Mouse (Mus musculus) forelimb bud, embryonic 11.5 days (tissue): ENCODE data around the gene Abhd14b.

Experiments
- DNase-seq: peaks from one replicate; pipeline ENCODE4 v3.0.0-alpha.2; 2012; ENCODE audit warnings: low read depth, low spot score

The Abhd14b gene

DNA sequence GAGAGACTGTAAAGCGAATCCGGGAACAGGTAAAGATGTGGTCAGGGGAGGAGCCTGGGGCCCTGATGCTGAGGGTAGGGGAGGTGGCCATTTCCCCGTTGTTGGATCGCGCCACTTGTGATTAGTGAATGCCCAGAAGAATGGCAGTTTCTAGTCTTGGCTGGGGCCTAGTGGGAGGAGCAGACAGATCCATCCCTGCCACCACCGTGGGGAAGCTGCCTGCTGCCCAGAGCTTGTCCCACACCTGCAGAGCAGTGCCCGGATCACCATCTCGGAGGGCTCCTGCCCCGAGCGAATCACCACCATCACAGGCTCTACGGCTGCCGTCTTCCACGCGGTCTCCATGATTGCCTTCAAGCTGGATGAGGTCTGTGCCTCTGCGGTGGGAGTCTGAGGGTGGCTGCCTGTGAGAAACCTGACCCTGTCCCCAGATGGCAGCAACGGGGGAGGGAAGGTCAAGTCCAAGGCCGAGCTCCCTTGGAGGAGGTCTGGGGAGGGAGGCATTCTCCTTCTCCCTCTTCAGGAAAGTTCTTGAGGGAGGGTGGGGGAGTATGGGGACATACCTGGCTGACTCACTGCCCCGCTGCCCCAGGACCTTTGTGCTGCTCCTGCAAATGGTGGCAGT is 13.3 kb downstream of the Abhd14b start:
- no peak for DNase-seq

DNA sequence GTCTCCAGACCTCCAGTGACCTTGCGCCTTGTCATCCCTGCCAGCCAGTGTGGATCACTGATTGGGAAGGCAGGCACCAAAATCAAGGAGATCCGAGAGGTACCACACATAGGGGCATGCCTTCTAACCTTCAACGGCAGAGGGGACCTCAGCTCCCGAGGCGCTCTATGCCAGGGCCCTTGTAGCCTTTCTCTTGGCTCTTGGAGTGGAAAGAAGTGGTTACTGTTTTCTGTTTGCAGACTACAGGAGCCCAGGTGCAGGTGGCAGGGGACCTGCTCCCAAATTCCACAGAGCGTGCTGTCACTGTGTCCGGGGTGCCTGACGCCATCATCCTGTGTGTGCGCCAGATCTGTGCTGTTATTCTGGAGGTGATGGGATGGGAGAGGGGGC is 13.8 kb downstream of the Abhd14b start:
- no peak for DNase-seq

DNA sequence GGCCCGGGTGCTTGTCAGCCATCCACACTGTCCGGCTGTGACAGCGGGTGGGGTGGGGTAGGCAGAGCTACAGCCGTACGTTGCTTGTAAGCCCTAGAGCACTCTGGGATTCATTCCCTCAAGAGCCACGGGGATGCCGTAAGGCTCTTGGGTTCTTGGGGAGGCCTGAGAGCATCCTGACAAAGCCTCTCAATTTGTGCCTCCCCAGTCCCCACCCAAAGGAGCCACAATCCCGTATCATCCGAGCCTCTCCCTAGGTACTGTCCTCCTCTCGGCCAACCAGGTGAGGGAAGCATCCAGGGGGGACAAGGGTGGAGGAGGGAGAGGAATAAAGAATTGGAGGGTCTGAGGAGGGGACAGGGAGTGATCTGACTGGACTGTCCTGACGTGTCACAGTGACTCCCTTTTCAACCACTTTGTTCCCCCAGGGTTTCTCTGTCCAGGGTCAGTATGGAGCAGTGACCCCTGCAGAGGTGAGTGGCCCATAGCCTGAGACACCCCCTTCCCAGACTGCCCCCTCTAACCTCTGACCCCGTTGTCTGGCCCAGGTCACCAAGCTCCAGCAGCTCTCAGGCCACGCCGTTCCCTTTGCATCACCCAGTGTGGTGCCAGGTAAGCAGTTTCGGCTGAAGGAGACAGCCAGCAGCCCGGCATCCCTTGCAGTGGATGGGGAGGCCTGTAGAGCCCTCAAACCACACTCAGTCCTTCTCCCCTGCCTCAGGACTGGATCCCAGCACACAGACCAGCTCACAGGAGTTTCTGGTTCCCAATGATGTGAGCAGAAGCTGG is 14.6 kb downstream of the Abhd14b start:
- DNase-seq: no peak

DNA sequence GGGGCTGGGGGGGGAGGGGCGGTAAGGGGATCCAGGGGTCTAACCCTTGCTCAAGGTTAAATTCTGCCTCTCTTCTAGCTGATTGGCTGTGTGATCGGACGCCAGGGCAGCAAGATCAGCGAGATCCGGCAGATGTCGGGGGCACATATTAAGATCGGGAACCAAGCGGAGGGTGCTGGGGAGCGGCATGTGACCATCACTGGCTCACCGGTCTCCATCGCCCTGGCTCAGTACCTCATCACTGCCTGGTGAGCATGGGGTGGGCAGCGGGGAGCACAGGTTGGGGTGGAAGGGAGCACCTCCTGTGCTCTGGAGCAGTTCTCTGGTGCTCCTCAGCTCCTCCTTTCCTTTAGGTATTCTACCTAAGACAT is 15.2 kb downstream of the Abhd14b start:
- no peak for DNase-seq

GRCm38 (mm10) chr9:106463122-106464063 is 16.1 kb downstream of the Abhd14b start:
- no peak for DNase-seq

DNA sequence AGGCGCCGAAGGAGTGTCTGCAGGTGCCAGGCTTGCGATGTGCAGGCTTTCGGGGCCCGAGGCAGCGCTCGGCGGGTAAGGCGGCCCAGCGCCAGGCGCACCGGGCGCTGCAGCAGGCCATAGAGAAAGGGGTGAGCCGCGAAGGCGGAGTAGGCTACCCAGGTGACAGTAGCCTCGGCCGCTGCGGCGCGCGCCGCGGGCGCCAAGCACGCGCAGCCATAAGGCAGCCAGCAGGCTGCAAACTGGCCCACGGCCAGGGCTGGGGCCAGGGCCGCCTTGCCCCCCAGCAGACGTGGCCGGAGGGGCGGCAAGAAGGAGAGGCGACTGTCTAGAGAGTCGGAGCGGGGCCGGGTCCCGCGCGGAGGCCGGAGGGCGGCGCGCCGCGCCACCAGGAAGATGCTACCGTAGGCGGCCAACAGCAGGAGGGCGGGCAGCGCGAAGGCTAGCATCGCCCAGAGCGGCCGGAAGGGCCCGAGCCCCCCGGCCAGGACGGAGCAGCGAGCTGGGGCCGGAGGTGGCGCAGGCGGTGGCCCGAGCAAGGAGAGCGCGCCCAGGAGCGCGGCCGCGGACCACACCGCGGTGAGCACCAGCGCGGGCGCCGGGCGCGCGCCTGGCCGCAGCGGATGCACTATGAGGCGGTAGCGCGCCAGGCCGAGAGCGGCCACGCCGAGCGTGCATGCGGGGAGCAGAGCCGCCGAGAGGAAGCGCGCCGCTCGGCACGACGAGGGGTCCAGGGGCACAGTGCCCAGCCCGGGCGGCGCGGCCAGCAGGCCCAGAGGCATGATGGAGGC is 17.7 kb downstream of the Abhd14b start:
- DNase-seq: peak; percentile 69

- DNase-seq: no peak
Measured at GRCm38 (mm10) chr9:106465571-106466200, 18.4 kb downstream of the Abhd14b start, which contains the start of gene Gpr62. Gpr62 (minus strand) TSS chr9:106465938.

DNA sequence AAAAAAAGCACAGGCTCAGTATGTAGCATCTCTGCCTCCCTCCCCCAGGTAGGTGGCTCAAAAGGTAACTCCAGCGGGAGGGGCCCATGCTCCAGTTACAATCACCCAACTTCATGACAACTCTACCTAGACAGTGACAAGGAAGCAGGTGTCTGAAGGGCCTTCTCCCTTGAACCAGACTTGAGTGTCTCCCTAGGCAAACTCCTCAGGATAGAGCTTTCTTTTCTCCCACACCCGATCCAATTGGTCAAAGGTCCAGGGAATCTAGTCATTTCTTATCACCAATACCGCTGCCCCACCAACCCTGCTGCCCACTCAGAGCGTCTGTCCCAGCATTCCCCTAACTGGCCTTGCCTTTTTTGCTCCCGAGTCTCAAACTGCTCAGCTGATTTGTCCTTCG is 19.5 kb downstream of the Abhd14b start:
- no peak for DNase-seq

DNA sequence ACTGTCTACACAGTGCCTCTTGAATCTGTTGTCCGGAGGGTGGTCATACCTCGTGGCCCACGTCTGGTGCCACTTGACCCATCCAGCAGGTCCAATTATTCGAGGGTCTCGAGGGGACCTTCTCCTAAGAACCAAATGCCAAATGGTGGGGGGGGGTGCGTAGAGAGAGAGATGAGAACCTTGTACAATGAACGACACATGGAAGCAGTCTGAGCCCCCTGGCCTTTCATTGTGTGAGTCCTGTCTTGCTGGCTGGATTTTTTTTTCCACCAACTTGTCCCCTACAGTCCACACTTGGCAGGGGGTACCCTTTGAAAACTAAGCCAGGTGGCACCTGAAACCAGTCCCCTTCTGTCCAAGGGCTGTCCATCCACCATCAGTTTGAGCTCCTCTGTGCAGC is 20.5 kb downstream of the Abhd14b start:
- DNase-seq: no peak

DNA sequence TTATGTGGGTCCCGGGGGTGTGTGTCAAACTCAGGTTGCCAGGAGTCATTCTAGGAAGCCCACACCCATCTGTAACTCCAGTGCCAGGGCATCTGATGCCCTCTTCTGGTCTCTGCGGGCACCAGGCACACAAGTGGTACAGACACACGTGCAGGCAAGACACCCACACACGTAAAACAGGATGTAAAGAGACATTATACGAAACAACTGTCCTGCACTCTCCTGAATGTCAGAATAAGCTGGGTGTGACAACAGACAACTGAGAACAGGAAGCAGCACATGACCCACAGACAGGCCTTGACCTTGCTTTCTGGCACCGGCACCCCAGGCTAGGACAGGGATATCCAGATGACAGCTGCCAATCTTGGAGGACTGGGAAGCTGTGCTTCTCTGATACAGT is 22.1 kb downstream of the Abhd14b start:
- DNase-seq: no peak

GRCm38 (mm10) chr9:106469776-106470175 is 22.5 kb downstream of the Abhd14b start:
- no peak for DNase-seq

DNA sequence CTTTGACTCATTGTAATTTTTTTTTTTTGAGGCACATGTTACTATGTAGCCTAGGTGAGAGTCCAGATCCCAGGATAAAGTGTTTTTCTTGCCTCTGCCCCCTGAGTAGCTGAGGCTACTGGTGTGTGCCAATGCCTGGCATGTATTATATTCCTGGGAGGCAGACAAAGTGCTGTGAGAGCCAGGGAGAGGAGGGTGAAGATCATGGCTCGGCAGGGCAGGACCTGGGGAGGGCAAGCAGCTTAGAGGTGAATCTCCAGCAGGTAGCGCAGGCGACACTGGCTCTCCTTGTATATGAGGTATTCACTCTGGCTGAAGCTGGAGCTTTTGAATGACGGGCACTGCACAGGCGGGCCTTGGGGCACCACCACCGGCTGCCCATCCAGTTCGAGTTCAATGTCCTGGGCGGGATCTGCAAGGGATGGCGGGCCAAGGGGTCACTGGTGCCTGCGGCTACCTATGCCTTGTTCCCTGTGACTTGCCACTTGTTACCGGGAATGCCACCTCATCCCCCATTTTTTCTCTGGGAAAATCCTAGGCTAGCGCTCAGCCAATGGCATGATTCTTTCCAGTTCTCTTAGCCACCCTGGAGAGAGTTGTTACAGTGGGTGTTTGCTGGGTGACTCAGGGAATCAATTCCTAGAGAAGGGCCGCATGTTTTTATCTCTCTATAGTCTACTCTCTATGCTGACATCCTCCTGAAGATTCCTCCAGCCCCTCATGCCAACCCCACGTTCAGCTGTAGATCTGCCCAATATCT is 23.9 kb downstream of the Abhd14b start:
- DNase-seq: no peak

GRCm38 (mm10) chr9:106471892-106472291 is 24.6 kb downstream of the Abhd14b start:
- DNase-seq: no peak

GRCm38 (mm10) chr9:106472321-106472720 is 25.1 kb downstream of the Abhd14b start:
- no peak for DNase-seq

DNA sequence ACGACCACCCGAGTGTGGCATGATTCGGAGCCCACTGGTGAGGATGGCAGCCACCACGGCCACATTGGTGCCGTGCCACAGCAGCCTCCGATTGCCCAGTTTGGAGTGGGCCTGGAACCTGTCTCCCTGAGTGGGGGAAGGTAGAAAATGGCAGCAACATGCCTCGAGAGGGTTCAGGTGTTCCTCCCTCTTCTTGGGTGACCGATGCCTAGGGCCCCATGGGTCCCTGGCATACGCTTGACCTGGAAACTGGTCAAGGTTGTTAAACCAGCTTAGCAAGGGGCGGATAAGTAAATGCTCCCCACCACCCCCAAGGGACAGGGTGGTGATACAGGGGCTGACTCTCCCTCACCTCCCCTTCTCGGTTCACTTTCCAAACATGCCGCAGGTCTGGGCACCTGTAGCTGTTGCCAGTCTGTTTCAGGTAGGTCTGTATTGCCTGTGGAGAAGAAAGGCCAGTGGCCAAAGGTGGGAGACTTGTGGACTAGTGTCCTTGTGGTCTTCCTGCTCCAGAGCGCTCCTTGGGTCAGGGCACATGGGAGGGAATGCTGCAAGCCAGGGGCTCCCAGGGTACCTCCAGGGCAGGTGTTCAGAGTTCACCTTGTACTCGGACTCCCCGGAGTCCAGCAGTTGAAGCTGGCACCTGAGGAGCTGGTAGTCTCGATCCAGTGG is 26.0 kb downstream of the Abhd14b start:
- no peak for DNase-seq

- no peak for DNase-seq
Measured at GRCm38 (mm10) chr9:106473753-106474105, 26.5 kb downstream of the Abhd14b start.

DNA sequence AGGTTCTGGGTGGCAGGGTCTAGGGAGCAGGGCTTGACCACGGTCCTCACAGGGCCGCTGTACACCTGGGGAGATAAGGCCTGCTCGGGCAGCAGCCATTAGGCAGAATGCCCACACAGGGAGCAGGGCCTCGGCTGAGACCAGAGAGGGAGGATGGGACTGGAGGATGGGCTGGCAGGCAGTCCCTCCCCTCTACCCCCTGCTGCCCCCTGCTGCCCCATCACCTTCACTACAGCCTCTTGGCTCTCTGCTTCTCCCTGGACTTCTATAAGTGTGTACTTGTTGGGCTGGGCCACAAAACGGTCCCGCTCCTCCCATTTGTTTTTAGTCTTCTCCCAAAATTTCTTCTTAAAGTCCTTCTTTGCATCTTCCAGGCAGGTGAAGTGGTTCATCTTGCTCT is 27.2 kb downstream of the Abhd14b start:
- peak; percentile 78 for DNase-seq

GRCm38 (mm10) chr9:106475046-106475445 is 27.8 kb downstream of the Abhd14b start:
- no peak for DNase-seq

GRCm38 (mm10) chr9:106475663-106476001 is 28.4 kb downstream of the Abhd14b start, which contains the start of gene Rrp9:
Rrp9 (plus strand) TSS chr9:106475963.
- no peak for DNase-seq
